Mouse (Mus musculus) fat pad, adult 2 months (tissue): Measurements from ENCODE around the gene Dzank1.

Experiments used
- DNase-seq: peaks from one replicate; pipeline ENCODE4 v3.0.0-alpha.2; 2011; ENCODE audit warnings: low read depth, low spot score; ENCODE audit errors: extremely low read depth

The Dzank1 gene

DNA sequence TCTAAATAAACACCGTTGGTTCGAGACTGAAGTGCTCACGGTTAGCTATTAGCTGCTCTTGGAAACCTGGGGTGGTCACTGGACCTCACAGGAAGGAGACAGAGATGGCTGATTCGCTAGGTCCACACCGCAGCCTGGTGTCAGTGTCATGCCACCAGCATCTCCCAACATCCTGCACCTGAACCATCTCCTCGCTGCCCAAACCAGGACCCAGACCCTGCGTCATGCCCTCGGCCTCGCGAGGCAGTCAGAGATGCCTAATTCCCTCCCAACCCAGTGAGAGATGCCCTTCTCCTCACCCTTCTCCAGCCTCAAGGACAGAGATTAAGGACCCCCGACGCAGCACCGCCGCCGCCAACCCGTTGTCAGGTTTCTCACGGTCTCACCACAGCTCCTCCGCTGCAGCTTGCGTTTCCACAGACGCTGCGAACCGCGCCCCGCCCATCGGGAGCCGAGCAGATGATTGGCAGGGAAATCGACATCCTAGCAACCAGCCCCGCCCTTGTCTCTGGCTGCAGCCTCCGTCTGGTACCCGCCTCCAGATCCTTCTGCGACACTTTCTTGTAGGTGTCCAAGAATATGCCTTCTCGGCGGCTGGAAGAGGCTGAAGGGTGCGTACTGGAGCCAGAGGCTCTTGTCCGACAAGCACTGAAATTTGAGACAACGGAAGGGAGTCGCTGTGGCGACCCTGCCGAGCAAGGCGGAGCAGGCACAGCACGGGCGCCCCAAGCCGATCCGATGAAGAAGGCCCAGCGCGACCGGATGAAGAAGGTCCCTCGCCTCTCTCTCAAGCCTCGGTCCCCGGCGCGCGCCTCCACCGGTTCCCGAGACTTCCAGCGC, at the start of gene Dzank1, which contains the start of gene Polr3f:
TSS of gene Dzank1 (minus strand) at position 434 of the 840 bp plus-strand sequence.
TSS of gene Polr3f (plus strand) at position 738 of the 840 bp plus-strand sequence.
- peak; percentile 42 for DNase-seq

DNA sequence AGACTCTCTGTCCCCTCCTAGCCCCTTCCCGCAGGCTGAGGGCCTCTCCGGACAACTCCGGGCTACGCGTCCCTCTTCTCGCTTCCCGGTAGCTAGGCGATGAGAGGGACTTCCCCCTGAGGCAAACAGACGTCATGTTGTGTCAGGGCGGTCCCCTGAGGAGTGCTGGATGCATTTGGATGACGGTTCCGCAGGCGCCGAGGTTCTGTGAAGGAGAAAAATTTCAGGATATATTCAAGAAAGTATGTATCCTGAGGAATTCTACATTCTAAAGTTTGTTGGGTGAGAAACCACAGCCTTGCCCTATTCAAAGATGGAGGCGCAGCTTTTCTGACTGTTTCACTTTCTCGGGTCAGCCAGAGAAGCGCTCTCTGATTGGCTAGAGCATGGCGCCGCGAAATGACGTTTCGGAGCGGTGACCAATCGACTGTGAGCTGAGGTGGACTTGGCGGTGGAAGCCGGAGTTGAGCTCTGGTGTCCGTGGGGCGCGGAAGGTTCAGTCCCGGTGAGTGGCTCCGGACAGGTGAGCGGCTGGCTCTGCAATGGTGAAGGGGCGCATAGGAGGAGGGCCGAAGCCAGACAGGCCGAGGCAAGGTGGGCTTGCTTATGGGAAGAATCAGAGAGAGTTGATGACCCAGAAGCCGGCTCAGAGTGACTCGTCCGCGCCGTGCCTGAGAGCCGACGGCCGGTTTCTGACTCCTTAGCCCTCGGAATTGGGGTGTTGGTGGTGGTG, 28.8 kb upstream of the Dzank1 start, which contains the start of gene Sec23b:
TSS of gene Sec23b (plus strand) at position 410 of the 733 bp plus-strand sequence.
- peak; percentile 68 for DNase-seq

DNA sequence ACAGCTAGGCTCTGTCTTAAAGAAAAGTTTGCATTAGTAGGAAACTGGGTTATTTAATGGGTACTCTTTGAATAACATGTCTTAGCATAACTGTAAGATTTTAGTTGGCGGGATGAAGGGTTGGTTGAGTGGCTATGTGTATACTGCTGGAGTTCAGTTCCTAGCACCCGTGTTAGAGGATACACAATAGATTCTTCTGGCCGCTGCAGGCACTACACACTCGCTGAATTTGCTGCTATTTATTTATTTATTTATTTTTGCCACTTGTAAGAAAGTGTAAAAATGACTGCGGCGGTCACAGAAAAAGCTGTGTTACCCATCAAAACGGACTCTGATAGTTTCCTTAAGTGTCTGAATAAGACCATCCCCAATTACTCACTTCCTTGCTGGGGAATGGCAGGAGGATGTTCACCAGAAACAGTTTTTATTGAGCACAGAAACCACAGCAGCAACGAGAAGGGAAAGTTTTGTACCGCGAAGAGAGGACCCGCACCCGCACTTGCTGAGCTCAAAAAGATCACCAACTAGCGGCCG, 28.1 kb upstream of the Dzank1 start:
- DNase-seq = no peak

DNA sequence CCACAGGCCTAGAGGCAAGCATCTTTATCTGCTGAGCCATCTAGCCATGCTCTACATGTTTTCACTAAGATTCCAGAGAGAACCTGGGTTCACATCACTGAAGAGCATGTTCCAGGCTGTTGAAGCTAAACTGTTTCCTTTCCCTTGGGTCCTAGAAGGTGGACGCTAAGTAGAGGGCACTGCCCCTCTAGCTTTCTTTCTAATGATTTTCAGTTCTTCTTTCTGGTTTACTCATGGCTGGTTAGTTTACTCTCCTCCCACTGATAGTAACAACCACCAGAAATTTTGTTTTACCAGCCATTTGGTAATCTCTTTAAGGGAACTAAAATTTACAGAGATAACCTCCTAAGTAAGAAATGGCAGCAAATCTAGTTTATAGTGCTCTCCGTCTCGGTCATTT, 26.7 kb upstream of the Dzank1 start:
- DNase-seq = no peak

DNA sequence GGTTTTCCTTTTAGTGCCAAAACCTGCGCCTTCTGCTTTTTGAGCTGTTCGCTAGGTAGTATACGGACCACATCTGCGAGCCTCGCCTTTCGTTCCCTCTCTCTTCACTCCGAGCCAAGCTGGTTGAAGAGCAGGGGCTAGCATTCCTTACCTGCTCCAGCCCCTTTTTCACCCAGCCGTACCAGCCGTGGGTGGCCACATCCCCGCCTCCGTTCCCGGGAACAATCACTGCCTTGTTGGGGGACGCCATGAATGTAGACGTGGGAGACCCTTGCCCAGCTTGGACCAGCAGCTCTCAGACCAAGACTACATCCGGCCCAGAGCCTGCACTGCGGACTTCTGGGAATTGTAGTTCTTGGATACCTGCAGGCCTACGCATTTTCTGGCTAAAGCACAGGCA, 23.3 kb upstream of the Dzank1 start, which contains the start of gene Rbbp9:
TSS of gene Rbbp9 (minus strand) at position 341 of the 400 bp plus-strand sequence.
- no peak for DNase-seq

DNA sequence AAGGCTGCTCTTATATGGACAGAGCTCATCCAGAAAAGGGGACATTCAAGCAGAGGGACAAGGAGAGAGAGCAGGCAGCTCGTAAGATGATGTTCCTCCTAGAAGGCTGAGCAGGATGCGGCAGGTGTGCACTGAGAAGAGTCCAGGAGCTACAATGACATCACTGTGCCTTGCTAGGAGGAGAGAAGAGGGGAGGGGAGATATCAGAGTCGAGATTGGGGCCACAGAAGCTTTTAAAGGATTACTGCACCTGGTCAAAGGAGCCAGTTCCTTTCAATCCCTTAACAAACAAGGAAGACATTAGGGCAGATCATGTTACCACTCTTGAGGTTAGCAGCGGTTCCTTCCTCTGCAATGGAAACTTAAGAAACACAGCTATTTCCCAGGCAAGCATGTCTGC, 20.3 kb upstream of the Dzank1 start:
- DNase-seq = no peak

DNA sequence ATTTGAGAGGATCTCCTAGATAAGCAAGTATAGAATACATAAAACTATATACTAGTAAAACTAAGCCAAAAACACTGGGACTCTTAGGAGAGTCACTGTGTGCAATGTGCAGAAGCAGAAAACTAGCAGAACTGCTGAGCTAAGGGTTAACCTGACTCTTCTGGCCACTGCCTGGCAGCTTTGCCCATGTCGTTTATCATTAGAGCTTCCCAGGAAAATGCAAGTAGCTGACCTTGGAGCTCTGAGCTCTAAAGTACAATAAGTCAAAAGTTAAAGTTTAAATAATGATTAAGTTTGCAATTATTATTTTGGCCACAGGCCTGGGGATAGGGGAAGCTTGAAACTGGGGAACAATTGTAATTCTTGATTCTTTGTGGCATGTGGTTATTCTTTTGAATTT, 18.3 kb upstream of the Dzank1 start:
- DNase-seq = no peak

DNA sequence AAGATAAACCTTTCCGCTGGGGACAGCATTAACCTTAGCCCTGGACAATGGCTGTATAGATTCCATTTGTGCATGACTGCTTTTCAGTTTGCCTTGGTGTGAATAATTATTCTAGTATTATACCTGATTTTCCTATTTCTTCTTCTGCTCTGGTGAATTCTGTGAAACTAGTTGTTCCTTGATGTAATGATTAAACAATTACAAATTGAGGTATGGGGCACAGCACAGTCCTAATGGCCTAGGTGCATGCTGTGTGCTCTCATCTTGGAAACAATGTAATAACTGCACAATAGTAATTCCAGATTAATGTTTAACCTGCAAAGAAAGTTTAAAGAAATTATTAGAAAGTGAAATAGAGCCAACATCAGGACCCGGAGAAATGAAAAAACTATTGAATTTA, 17.8 kb upstream of the Dzank1 start:
- no peak for DNase-seq

DNA sequence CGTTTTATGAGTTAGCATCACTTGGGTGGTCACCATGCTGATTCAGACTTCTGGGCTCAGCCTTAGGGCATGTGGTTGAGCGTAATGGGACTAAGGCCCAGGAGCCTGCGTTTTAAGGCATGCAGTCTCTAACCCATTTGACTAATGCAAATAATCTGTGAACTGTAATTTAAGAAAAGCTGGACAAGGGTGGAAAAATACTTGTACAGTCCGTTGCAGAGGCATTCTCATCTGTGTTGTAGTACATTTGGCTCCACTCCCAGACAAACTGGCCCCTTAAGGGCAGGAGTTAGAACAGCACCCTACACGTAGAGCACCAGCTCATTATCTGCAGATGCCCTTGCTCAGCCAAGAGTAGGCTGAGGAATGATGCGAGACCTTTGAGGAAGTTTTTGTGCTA, 17.4 kb upstream of the Dzank1 start:
- no peak for DNase-seq

DNA sequence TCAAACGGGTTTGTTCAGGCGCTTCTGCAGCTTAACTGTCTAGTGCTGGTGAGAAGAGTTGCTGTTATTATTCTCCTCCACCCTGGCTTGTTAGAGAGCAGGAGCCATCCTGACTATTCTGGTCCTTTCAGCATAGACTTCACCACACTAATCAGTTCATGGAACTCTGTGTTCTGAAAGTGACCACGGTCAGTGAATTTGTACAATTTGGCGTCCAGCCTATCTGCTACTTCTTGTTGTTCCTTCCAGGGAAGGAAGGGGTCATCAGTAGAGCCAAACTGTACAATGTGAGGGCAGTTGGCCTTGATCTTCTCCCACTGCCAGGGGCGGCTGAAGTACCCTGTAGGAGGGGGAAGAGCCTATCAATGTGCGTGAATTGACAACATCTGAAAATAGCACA, 16.5 kb upstream of the Dzank1 start:
- DNase-seq = no peak

DNA sequence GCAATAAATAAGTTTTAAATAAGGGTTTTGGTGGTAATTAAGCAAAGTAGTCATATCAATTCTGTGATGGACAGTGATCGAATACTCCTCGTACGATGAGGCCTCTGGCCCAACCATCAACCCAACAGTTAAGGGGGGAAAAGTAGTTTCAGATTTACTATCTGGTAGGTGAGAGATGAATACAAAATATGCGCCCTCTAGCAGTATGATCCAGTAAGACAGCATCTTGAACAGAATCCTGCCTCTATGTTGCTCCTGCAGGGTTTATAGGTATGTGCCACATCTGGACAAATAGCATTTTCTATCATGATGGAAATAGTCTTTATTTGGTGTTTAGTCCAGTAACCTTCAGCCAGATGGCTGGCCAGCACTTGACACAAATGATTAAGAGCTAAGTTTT, 14.0 kb upstream of the Dzank1 start:
- no peak for DNase-seq

DNA sequence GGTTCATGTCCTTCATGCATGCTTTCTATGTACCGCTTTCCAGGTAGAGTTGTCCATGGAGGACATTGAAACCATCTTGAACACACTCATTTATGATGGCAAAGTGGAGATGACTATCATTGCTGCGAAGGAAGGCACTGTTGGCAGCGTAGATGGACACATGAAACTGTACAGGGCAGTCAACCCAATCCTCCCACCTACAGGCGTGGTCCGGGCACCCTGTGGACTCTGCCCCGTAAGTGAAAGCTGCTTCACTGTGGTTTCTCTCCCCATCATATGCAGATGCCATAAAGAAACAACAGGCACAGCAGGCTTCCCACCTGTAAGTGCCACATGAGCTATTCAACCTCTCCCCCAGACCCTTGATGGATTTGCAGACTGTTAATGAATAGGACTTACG, 9.9 kb upstream of the Dzank1 start:
- DNase-seq = no peak

DNA sequence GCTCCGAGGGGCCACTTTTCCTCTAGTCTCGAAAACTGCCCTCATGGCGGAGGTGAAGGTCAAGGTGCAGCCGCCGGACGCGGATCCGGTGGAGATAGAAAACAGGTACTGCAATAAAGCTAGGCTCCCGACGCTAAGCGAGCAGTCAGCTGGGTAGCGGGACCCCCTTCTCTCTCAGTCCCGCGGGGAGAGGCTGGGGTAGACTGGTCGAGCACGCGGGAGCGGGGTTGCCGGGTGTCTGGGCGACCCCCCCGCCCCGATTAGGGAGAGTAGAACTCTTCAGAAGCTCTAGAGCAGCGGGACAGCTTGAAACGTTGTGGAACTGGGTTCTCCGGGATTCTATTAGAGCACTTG, 584 bp upstream of the Dzank1 start:
- no peak for DNase-seq

DNA sequence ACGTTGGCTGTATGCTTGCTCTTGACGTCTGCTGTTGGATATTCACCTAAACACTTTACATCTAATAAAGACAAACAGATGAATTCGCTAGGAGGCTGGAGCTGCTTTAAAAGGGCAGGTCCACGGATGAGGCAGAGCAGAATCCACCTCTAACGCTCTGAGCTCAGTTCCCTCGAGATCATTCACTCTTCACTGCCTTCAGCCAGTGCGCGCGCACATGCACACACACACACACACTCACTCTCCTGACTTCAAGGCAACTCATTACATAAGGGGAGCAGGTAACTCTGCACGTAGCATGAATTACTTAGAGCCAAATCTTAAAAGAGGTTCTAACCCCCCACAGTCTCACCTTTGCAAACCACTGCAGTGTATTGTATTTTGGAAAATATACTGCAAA, 1.4 kb downstream of the Dzank1 start:
- DNase-seq = no peak

DNA sequence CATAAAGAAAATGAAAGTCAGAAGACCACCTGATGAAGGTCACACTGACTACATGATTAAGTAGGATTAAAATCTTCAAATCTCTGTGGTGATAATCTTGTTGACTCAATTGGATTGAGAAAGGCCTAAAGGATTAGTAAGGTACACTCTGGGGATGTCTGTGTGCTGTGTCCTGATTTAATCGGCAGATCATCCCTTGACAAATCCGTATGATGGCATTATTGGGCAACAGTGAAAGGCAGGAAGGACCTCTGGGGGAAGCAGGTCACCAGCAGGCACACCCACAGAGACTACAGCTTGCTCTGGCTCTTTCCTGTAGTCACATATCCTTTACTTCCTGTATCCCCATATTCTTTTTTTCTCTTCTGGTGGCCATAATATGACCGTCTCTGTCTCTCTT, 7.4 kb downstream of the Dzank1 start:
- peak; percentile 64 for DNase-seq

DNA sequence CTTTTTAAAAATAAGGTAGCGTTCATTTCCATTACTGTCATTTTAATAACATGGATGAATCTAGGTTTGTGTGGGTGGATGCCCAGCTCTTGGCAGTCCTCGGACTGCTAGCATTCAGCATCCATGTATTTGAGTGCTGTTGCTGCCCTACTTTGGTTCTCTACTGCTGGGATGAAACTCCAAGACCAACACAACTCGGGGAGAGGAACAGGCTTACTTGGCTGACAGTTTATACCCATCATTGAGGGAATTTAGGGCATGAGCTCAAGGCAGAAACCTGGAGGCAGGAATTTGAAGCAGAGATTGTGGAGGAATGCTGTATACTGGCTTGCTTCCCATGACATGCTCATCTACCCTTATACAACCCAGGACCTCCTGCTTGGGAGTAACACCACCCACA, 12.6 kb downstream of the Dzank1 start:
- DNase-seq = no peak

DNA sequence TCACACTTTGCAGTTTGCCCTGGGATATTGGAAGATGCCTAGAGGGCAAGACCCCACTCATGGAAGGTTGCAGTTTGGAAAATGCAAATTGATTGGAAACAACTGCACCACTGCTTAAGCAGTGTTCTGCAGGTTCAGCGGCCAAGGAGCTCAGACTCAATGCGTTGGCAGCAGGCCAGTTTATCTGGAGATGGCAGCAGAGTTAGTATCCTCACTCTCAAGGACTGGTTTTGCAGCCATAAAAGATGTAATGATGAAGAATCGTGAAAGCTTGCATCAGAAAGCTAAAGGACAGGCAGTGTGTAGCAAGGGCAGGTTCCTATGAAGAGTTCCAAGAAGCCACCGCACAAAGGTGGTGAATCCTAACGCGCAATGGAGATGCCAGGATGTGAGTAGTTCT, 25.1 kb downstream of the Dzank1 start:
- no peak for DNase-seq

DNA sequence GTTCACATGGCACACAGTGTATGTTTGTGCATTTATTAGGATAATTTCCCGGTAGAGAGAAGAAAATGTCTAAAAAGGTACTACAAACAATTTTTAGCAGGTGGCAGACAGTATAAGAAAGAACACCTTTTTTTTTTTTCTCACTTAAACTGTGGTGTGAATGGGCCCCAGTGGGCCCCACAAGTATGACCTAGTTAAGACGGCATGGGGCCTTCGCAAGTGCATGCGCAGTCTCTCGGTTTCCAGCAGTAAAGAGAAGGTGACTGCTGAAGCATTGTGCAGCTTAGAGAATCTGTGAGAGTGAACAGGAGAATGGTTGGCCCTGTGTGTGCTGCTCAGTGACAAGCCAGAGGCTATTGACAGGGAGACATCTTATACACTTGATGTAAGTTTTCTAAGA, 37.9 kb downstream of the Dzank1 start:
- DNase-seq = no peak

DNA sequence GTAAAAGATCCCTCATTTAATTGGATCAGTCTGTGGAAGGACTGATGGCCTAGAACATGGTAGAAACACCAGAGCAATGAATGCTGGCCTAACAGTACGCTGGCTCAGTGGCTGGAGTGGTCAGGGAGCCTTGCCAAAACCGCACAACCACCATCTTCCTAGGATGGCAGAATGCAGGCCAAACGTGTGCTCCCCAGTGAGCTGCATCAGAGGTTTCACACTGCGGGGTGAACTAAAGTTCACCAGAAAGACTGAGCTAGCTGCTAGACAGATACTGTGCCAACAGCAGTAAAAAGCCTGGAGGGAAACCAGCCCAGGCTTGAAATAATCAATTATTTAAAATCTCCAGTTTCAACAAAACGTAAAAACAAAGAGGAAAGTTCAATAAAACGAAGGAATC, 39.7 kb downstream of the Dzank1 start:
- DNase-seq = no peak

DNA sequence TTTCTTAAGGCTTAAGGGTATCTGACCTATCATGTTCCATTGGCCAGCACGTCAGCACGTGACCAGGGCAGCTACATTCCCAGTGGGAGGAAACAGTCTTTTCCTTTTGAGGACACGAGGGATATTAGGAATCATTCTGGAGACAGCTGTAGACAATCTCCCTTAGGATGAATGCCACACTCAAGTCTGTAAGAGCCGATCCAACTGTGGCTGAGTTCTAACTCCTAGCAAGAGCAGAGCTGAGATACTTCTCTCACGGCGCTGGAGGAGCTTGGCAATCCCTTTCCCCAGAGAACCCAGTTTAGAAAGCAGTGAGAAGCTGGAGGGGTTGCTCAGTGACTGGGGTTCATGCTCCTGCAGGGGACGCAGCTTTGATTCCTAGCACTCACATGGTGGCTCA, 41.8 kb downstream of the Dzank1 start:
- DNase-seq = no peak

DNA sequence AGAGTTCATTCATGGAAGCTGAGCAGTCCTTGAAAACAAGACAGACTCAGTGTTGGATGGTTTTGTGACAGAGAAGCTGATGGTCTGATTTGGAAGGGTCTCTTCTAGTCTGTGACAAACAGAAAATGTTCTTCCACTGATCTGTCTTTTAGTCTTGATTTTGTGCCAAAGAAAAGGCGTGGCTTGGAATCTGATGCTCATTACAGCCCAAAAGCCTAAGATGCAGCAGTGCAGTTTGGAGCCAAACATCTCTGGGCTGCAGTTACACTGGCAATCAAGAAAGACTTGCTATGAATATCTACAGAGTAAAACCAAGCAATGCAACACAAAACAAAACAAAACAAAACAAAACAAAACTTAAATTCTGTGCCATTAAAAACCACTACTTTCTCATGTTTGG, 43.1 kb downstream of the Dzank1 start:
- DNase-seq = no peak

DNA sequence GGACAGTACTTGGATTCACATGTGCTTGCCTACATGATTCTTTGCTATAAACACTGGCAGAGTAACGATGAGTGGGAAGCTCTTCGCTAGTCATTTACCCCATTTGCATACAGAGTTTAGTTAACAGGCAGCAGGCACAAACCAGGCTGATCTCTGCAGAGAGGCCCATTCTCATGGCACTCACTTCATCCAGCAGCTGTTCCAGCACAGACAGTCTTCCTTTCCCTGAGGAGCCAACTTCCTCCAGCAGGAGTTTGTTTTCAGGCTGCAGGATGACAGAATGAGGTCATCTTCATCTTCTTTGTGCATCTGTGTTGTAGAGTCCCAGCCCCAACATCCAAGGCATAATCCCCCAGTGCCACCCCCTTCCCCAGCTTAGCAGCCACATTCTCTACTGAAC, 47.8 kb downstream of the Dzank1 start:
- no peak for DNase-seq
